Mouse (Mus musculus): ENCODE measurements at regions not wholly inside any gene's neighbourhood (a gene's known extent, or its start where the extent isn't known, plus 50 kb on each side); places are given as distances from the start of the nearest gene placed in this dataset.

DNA sequence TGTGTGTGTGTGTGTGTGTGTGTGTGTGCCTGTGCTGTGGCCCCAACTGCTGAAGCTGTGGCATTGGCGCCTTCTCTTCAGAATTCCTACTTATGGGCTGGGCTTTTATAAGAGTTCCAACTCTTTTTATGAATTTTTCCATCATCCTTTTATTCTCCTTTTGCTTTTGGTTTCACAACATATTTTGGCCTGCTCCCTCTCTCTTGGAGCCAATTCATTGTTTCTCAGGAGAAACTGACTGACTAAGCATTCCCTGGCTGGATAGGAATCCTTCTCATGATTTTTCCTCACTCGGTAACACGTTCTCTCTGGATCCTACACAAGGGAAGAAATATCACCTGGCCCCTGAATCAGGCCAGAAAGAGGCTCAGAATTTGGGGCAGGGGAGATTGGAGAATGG, 551.1 kb upstream of the Tnp1 start:
- DNase-seq (ENCODE audit: extremely low read depth, low read depth, low spot score): no peak

DNA sequence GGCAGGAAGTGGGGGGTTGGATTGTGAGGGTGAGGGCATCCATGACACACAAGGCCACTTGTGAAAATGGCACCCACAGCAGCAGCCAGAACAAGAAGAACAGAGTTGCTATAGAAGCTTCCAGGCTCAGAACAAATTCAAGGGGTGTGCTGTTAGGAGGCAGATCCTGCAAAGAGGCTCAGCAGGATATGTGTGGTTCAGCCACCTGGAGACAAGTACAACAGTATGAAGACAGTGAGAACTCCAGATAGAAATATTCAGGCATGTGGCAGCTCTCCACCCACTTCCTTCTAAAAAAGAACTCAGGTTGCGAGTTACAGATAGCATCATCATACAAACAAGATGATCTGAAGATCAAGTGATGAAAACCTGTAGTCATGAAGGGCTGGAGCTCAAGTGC, 544.9 kb upstream of the Tnp1 start:
- DNase-seq (ENCODE audit: extremely low read depth, low read depth, low spot score): no peak

DNA sequence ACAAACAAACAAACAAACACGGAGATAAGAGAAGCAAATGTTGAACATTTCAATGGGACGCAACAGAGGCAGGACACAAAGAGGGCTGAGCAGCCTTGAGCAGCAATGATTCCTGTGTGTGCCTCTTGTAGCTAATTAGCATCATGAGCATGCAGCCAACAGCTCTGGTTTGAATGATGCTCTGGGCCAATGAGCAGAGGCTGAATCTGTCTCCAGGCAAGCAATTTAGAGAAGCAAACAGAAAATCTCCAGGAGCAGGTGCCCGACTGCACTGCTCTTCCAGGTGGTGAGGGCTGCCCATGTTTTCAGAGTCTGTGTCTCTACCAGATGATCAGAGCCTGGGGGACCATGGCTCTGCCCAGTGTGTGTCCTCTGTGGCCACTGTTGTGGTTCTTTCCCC, 532.2 kb upstream of the Tnp1 start:
- DNase-seq (ENCODE audit: extremely low read depth, low read depth, low spot score): no peak

DNA sequence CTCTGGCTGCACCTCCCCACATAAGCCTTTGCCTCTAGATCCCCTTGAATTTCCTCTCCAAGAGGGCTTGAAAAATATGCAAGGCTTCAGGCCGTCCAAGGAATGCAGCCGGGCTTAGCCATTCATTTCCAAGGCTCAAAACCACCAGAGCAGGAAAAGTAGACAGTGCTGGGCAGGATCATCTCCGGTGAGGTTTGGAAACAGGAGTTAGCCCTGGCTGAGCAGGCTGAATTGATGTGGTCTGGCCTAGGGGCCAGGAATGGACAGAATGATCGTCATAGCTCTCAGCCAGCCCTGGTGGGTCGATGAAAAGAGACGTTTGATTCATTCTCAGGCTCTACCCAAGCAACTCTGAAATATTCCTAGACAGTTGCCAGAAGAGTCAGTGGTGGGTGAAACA, 529.7 kb upstream of the Tnp1 start:
- DNase-seq (ENCODE audit: extremely low read depth, low read depth, low spot score): no peak

DNA sequence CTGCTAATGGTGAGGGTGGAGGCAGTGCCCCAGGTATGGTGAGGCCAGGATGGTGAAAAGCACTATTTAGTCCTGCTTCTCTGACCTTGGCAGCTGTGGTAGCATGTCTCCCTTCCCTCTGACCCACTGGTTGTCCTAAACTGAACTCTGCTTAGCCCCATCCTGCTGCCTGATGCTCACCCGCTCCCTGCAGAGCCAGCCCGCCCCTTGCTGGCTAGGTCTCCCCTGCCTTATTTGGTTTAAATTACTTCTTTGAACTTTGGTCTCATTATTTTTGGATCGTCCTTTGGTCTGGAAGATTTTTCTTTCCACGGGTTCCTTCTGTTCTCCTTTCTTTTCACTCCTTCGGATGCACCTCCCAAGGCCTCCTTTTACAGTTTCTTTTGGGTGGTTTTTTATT, 525.7 kb upstream of the Tnp1 start:
- no peak for DNase-seq (ENCODE audit: extremely low read depth, low read depth, low spot score)

DNA sequence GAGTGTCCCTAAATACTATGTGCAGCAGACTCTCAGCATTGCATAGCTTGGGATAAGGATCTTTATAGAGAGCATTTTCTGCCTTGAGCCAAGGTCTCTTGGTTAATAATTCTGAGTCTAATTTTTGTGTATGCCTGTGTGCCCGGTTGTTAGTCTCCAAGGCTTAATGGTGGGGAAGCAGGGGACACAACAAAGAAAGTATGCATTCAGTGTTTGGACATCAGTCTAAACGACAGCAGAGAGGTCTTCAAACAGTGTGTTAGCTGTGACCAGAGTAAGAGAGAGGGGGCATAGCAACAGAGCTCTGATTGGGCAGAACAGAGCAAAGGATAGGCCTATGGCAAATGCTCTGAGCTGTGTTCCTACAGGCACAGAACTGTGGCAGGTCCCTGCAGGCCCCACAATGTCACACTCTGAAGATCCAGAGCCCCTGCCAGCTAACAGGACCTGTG, 522.7 kb upstream of the Tnp1 start:
- peak; percentile 31 for DNase-seq (ENCODE audit: extremely low read depth, low read depth, low spot score)

DNA sequence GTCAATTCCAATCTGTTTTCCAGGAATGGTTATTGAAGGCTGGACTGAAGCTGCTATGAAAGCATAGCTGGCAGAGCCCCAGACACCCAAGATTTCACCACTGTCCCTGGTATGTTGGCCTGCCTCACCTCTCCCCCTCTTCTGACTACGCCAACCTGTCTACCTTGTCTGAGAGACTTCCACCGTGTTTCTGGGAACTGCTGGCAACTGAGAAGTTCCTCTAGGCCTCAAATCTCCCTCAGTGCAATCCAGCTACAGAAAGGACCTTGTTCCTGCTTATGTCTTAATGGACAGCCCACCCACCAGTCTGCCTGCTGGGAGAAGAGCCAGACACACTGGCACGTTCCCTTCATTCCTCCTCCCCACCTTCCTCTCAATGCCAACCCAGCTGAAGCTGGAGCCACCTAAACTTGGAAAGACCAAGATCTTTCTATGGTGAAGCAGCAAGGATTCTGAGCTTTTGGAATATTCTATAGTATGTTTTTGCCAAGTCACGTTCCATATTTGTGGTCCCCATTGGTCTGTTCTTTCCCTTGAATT, 520.1 kb upstream of the Tnp1 start:
- DNase-seq (ENCODE audit: extremely low read depth, low read depth, low spot score): peak; percentile 71

DNA sequence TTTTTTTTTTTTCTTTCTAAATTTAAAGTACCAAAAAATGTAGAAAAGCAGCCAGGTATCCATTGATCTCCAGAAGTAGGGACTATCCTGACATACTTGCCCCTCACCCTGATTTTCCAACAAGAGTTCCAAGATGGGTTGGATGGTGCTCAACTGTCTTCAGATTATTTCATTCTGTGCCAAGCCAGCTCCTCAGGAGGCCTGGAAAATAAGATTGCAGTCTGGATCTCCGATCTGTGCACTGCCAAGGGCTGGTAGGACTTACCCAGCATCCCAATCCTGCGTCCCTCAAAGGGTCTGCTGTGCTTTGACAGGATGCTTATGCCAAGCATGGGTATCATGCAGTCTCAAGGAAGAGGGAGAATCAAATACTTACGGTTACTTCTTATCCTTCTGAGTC, 517.8 kb upstream of the Tnp1 start:
- no peak for DNase-seq (ENCODE audit: extremely low read depth, low read depth, low spot score)

DNA sequence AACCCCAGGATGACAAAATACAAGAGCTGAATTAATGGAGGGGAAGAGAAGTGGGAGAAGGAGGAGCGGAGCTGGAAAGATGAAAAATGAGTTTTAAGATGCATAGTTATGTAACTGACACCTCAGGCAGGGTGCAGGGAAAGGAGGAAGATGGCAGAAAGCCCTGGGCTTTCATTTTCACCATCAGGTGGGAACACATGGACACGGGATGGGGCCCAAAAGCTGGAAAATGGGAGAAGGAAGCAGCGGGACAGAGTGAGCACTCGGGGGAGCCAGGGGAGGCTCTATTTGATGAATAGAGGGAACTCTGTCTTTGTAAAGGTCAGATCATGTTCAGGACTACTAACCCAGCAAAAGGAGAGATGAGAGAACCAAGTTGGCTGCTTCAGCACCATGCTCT, 516.6 kb upstream of the Tnp1 start:
- DNase-seq (ENCODE audit: extremely low read depth, low read depth, low spot score): no peak

DNA sequence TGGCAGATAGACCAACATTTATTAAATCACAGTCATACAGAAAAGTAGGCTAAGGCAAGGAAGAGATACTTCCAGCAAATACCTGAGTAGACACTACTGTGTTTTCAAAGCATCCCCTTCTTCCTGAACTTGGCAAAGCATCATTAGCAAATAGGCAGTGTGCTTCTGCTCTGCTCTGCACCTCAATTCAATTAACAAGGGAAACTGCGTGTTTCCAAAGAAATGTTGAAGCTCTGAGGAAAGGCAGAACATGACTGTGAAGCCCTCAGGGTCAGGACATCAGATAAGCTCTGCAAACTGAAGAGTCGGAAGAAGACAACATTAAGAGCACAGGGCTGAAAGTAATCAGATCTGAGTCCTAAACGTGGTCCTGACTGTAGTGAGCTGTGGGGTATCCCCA, 516.1 kb upstream of the Tnp1 start:
- no peak for DNase-seq (ENCODE audit: extremely low read depth, low read depth, low spot score)

DNA sequence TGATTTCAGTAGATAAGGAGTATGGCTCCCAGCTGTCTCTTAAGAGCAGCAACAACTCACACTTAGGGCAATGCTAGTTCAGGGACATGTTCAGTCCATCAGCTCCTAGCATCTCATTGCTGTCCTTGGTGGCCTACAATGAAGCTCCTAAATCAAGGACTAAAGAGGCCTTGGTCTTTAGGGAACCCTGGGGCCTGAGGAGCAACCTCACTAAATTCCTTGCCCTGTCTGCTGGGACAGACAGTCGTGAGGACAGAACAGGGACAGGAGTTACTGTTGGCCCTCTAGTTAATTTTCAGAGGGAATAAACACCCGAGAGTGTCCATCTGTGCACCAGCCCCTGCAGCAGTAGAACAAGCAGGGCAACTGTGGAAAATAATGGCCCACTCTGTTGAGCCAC, 514.6 kb upstream of the Tnp1 start:
- DNase-seq (ENCODE audit: extremely low read depth, low read depth, low spot score): no peak

DNA sequence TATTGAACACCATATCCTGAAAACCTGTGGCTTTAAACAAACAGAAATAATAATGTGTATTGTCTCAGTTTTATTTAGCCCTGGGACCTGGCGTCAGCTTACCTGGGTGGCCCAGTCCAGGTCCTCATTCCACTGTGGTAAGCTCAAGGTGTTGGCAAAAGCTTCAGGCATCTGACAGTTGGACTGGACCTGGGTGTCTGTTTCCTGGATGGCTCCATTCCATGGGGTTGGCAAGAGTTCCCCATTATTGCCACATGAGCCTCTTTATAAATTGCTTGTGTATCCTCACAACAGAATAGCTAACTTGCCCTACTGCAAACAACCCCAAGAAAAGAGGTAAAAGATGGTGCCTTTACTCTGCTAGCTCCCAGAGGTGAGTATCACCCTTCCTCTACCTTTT, 512.9 kb upstream of the Tnp1 start:
- peak; percentile 78 for DNase-seq (ENCODE audit: extremely low read depth, low read depth, low spot score)

DNA sequence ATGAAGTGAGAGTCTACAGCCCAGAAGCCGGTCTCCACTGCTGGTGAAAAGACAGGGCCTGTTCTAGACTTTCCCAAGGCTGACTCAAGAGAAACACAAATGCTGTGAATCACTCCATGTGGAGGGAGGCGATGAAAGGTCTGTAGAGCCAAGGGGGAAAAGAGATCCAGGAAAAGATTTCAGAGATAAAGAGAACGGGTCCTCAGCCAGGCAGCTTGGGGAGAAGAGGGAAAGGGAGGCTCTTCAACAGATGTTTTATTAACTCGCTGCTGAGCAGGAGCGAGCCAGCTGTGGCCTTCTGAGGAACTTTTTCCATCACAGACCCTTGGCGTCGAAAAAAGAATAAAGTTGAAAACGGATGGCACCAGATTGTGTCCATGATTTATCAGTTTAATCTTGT, 500.7 kb upstream of the Tnp1 start:
- no peak for DNase-seq (ENCODE audit: extremely low read depth, low read depth, low spot score)

DNA sequence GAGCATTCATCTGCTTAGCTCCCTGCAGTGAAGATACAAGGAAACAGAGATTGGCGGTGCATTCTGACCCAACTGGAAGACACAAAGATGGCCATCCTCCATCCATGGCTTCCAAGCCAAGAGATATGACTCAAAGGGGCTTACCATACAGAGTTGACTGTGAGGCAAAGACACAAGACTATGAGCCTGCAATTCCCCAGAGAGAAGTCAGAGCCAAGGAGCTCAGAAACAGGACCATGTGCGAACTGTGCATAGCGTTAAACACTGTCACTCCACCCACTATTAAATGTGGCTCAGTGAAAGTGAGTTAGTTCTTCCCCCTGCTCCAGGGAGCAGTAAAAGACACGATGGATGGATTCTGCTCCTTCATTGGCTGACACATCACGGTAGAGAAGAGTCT, 500.1 kb upstream of the Tnp1 start:
- DNase-seq (ENCODE audit: extremely low read depth, low read depth, low spot score): no peak

DNA sequence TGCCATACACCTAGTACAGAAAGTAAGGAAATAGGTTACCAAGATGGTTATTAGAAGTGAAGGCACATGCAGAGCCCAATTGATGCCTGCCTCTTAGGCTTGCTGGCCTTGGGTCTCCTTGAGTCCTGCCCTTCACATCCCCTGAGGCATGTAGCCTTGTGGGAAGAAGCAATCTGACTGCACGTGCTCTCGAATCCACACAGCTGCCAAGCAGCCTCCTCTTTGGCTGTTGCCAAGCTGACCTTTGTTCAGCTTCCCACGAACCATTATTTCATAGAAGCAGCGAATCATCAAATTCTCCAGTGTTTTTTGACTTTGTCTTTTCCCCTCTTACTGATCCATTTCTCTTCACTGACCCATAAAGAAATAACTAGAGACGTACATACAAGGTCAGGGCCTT, 498.1 kb upstream of the Tnp1 start:
- DNase-seq (ENCODE audit: extremely low read depth, low read depth, low spot score): no peak

DNA sequence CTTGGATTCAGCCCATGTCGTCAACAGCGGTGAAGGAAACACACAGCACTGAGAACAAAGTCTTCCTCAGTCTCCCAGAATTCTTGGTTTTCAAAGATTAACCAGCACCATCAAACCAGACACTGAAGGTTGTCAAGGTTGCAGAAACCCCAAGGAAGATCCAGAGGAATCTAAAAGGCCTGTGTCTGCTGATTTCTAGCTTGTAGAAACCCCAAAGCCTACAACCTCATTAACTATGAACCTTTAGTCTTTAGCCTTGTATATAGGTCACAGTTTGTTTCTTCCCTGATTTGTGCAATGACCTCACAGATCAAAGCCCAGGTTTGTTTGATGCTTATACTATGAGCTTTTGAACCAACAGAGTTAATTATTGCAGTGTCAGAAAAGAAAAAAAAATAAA, 497.1 kb upstream of the Tnp1 start:
- DNase-seq (ENCODE audit: extremely low read depth, low read depth, low spot score): no peak

DNA sequence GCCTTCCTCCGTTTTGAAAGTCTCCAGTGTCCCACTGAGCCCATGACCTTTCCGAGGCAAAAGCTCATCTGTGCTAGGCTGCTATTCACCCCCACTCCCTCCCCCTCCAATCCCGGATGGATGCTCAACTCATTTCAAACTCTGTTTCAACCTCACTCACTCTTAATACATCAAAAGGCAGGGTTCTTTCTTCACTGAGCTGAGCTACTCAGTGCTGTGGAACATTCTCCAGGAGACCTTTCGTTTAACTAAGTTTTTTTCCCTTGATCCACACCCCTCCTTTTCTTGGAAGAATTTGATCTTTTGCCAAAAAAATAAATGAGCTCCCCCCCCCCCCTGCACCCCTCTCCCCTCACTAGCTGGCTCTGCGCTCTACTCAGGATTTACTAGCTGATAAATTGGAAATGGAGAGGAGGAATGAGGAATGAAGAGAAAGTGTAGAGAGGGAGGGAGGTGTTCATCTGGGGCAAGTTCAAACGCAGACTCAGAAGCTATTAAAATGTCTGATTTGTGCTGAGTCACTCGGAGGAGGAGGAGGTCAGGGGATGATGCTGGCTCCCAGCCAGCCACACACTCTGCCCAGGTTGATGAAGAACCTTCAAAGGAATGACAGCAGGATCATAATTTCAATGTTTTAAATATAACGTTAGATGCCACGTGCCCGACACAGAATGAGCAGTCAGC, 491.5 kb upstream of the Tnp1 start:
- DNase-seq (ENCODE audit: extremely low read depth, low read depth, low spot score): no peak

DNA sequence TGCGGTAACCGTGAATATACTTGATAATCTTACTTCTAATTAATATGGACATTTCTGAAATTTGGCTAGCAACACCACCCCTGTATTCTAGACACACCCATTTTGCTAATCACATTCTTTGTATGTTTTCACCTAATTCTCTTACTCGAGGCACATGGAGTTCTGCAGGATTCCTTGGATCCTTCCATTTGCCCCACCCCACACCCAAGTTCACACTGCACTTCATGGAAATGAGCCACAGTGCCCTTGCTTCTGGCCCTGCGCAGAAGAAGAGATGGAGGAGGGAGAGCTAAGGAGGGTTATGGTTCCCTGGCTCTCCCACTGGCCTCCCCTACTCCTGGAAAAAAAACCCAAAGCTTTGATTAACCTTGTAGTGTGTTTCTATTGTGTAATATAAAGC, 487.9 kb upstream of the Tnp1 start:
- no peak for DNase-seq (ENCODE audit: extremely low read depth, low read depth, low spot score)

DNA sequence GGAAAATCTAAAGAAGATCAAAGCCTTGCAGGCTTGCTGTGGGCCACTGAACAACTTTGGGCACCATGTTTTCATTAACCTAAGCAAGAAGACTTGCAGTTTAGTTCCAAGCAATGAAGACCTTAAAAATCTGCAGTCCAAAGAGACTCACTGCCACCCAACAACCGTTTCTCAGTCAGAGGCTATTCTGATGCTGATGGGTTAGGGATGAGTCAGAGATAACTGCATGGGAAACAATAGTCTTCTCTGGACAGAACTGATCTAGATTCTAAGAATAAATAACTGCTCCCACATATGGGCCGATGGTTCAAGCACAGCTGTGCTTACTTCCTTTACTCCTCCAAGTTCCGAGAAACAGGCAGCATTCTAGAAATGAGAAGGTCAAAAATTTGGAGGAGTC, 485.0 kb upstream of the Tnp1 start:
- DNase-seq (ENCODE audit: extremely low read depth, low read depth, low spot score): no peak

DNA sequence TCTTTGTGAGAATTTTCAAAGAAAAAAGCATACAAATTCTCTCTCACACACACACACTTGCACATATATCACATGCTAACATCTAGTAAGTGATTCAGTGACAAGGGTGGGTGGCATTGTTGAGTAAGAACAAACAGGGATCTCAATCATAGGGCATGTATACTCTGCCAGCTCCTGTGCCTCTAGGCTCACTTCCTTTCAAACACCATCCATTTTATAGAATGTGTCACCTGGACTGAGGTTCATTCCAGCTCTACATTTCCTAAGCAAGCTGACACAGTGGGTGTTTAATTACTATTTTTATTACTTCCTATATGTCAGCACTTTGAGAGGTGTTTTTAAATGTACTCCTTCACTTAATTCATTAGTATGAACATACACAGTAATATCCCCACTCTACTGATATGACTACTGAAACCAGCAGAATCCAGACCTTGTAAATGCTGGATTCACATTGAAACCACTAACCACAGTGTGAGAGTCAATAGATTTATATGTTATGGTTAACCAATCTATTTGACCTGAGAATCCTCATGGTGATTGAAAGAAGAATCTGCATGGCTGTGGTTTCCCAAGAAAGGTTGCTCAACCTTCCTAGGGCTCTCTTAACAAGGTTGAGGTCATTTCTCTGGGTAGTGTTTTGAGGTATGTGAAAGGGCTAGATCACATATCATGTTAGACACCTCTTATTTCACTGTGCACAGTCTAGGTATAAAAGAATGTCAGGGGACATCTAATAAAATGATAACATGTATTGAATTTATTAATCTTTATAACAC, 480.5 kb upstream of the Tnp1 start:
- DNase-seq (ENCODE audit: extremely low read depth, low read depth, low spot score): peak; percentile 87

DNA sequence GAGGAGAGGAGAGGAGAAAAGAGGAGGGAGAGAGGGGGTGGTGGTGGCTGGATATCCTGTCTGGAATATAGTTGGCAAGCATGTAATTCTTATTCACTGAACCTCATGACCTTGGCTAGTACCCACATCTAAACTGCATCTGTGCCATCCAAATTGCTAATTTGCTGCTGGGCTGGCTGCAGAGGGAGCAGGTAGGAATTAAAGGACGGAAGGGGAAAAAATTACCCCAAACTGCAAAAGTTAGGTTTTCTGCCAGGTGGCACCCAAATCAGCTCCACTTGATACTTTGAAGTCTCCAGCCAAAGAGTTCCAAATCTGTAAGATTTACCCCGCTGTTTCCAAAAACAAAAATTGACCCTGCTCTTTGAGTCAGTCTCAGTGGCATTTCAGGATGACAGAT, 466.2 kb upstream of the Tnp1 start:
- no peak for DNase-seq (ENCODE audit: extremely low read depth, low read depth, low spot score)

DNA sequence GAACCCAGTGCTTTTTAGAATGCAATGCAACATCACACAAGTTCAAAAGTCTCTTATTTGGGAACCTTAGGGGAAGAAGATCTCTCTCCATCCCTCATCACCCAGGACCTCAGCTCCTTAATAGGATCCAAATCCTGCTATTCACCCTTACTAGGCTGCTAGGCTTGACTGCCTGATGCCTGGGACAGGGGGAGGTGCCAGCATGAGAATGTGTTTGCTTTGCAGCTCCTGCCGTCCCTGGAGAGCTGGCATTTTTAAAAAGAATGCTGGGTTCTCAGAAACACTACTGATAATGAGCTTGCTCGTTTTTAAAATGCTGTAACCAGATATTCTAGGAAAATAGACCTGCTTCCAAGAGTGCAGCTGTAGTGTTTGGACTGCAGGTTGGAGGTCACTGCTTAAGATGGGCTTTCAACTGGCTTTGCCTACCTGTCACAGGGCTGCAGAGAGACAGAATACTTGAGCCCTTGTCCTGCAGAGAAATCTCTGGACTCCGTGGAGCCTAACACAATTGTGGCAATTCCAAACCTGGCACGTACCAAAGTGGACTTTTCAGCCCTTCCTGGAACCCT, 463.7 kb upstream of the Tnp1 start:
- DNase-seq (ENCODE audit: extremely low read depth, low read depth, low spot score): no peak

Measured in fat pad, adult 2 months (tissue).